Mouse (Mus musculus) mouse trophoblast stem cell (cell line): ENCODE data around the gene Olfr1201.

Experiments
- in situ Hi-C, 2 experiments: fragments of 300-500 bp; cut with MseI, MboI; formaldehyde crosslinking; loops; 2 replicates in 1 of 2; 3 replicates in 1 of 2; pipeline ENCODE4 v1.15.1; 2025

Olfr1201 gene

GRCm38 (mm10) chr2:88792736-88793135, at the start of gene Olfr1201:
TSS of gene Olfr1201 (plus strand) at chr2:88793036.
- in situ Hi-C loops, result no loop called here

DNA sequence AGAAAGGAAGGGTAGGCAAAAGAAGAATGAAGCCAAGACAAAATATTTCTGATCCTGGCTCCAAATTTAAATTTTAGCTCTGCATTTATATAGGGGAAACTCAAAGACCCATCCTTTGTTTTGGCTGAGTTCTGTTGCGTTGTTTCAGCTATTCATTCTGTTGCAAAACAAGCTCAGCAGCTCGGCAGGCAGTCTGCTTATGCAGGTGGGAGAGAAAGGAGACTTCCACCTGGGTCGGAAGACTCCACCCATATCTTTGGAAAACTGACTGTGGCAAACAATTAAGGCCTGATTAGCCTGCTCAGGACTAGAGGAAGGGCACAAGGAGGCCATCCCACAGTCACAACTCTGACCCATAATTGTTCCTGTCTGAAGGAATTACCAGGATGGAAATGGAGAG, 49.5 kb upstream of the Olfr1201 start:
- in situ Hi-C loops, result no loop called here

DNA sequence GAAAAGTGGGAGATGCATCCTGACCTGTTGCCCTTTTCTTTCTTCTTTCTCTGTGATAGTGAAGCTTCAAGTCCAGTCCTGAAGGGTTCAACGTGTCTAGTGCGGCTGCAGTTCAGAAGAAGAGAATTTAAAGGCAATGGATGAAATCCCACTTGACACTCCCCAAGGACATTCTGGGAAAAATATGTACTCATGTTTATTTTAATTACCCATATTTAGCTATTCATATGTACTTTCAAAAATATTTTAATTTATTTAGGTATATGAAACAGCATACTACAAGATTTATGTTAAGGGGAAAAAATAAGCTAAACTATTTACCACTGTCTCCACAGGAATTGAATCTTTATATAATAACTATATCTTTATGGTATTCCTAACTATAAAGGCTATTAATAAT, 41.6 kb upstream of the Olfr1201 start, which contains the start of gene Olfr1198:
Gene Olfr1198, minus strand, starts transcription at position 101 of the 400 bp plus-strand sequence.
- in situ Hi-C loops, result no loop called here

GRCm38 (mm10) chr2:88760369-88760768, 32.5 kb upstream of the Olfr1201 start, which contains the start of gene Olfr1199:
TSS of gene Olfr1199 (minus strand) at chr2:88760469.
- in situ Hi-C loops, result no loop called here

GRCm38 (mm10) chr2:88770388-88770787, 22.4 kb upstream of the Olfr1201 start, which contains the start of gene Olfr1200:
TSS of gene Olfr1200 (minus strand) at chr2:88770488.
- in situ Hi-C loops, result no loop called here

DNA sequence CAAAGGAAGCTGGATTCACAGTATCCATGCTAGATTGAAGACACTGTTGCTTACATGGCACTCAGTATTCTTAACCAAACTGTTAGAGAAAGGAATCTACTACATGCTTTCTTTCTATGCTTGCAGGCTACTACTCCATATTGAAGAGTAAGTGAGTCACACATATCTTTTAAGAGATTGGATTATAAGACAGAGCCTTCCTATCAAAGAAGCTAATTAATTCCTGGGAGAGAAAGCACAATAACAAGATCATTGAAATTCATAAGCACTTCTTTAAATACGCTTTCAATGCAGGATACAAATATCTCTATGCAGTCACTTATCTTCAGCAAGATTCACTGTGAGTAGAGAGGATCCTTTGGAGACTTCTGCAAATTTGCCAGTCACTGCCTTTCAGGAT, 21.4 kb downstream of the Olfr1201 start, which contains the start of gene Olfr1202:
Gene Olfr1202, plus strand, starts transcription at position 301 of the 400 bp plus-strand sequence.
- in situ Hi-C loops, result no loop called here

- in situ Hi-C loops, result no loop called here
Observed at GRCm38 (mm10) chr2:88829437-88829836, 36.6 kb downstream of the Olfr1201 start, which contains the start of gene Olfr1205. TSS of gene Olfr1205 (plus strand) at chr2:88829737.

- in situ Hi-C loops, result no loop called here
Observed at GRCm38 (mm10) chr2:88838477-88838876, 45.6 kb downstream of the Olfr1201 start.
